Mouse (Mus musculus): ENCODE data around the gene LTO1.

Gene LTO1

DNA sequence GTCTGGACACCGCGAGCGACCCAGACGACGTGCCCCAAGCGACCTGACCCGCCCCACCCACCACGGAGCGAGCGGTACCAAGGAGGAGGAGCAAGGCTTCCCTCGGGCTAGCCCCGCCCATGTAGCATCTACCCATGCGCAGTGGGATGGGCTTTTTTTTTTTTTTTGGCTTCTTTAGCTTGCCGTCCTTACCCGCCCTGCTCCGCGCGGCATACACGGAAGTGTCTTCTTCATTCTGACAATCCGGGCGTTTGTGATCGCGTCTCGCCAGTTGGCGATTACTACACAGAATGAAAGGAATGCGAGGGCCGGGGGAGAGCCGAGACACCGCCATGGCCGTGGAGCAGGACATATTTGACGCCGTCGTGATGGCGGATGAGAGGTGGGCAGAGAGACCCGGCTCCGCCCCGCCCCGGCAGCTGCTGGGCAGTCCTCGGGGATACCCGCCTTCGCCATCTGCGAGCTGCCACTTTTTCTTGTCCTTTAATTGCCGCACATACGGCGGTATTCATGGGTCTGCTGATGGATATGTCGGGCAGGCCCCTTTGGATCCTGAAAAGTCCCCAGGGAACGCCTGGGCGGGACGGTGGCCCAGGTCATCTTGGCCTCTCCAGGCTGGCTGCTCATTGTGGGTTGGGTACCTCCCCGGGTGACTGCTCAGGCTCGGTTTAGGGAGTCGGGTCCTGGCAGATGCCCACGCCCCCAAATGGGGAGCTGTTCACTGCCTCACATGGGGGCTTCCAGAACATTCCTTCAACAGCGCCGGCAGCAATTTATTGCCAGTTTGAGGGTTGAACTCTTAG, at the start of gene LTO1:
LTO1 (plus strand) TSS at position 153 of the 803 bp plus-strand sequence.
- in situ Hi-C loops (cut with MboI, MseI) = loop anchor here (25.0 kb wide), 1 partner anchor 1103 kb away; the partner anchor contains the start of genes Dhcr7 and Nadsyn1

DNA sequence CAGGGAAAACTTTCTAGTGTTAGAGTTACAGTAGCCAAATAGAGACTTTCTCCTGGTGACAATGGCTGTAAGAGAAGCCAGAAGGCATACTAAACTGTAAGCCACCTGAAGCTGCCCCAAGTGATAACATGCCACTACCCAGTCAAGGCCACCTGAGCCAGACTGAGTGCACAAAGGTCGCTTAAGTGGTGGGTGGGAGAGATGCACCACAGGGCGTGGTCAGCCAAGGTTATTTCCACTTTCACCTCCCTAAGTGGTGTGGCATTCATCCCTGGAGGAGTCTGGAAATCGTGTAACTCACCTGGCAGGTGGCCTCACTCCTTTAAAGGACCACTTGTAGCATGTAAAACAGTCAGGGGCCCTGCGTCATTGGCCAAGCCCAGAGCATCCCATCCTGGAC, 47.7 kb upstream of the LTO1 start:
- in situ Hi-C loops (cut with MboI, MseI) = no loop called here

DNA sequence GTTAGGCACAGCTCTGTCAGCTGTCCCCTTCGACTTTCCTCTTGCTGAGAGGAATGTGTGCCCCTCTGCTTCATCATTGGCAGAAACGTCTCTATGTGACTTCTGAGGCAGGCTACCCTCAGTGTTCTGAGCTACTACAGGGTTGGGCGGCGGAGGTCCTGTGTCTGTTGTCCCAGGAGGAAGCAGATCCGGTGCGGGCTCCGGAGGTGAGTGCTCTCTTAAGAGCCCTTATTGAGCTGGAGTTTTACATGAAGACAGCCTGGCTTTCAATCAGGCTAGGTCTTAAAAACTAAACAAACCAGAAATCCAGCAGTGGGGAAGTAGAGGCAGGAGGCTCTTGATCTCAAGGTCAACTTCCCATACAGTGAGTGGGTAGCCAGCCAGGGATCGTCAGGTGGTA, 47.3 kb upstream of the LTO1 start:
- in situ Hi-C loops (cut with MboI, MseI) = no loop called here

DNA sequence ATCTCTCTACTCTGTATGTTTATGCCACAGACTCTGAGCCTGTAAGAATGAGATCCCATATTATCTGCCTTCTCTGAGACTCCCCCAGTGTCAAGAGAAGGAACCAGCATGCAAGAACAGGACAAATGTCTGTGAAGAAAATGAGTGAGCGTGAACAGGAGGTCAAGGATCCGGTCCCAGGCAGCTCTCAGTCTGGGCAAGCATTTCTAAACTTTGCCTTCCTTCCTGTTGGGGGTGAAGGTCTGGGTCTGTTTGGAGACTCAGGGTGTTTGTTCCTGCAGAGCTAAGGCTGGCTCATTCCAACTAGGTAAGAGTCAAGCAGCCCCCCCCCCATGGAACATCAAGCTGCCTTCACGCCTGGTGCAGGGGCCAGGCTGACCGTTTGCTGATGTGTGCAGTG, 42.5 kb upstream of the LTO1 start:
- in situ Hi-C loops (cut with MboI, MseI) = no loop called here

DNA sequence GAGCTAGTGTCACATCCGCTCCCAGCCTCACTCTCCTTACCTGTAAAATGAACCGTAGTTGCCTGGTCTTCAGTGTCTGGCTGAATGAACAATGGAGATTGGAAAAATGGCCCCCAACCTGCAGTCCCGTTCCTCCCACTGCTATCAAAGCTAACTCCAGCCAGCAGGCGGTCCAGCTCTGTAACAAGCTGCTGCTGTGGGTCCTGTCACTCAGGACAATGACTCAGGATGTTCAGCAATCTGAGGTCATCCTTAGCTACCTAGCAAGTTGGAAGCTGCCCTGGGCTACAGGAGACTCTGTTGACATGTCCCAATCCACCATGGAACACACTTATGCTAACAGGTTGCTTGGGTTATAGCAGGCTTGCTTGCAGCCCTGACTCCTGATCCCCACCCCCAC, 41.7 kb upstream of the LTO1 start:
- in situ Hi-C loops (cut with MboI, MseI) = no loop called here

DNA sequence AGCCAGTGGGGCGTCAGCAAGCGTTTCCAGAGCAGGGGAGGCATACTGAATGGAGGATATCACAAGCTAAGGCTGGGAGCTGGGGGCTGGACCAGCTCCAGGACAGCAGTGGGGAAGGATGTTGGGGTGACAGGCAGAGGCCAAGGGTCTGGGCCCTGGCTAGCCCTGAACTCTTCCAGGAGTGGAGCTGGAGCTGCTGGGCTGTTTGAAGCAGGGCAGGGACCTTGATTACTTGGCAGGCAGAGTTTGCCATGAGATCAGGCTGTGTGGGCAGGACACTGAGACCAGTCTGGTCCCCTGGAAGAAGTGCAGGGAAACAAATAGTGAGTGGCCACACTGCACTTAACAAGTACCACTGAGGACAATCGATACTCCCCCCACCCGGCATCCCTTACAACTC, 40.7 kb upstream of the LTO1 start:
- in situ Hi-C loops (cut with MboI, MseI) = no loop called here

DNA sequence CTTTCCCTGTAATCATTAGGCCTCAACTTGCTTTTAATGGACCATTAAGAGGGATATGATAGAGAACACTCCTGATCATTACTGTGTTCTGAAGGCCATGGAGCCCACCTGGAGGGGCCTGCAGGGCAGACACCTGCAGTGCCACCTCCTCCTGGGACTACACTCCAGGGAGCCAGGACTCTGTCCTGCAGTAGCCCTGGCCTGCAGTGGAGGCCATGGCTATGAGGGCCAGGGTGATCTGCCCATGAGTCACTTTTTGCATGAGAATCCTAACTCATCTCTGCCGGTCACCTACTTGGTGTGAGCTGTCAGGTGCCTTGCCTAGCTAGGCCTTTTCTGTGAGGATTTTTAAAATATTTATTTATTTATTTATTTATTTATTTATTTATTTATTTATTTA, 36.5 kb upstream of the LTO1 start:
- in situ Hi-C loops (cut with MboI, MseI) = no loop called here

DNA sequence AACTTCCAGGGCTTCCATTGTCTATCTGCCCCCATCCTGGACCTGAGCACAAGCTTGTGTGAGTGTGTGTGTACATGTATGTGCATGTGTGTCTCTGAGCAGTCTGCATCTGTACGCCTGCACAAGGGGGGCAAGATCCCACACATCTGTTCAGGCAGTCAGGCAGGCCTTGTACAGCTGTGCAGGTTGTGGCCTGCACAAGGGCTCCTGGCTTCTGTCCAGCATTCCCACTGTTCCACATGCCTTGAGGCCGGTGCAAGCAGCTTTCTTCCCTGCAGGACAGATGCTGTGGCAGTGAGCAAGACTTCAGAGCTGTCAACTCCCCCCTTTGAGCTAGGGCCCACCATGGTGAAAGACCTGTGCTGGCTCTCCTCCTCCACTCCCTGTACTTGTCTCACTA, 31.8 kb upstream of the LTO1 start:
- in situ Hi-C loops (cut with MboI, MseI) = no loop called here

DNA sequence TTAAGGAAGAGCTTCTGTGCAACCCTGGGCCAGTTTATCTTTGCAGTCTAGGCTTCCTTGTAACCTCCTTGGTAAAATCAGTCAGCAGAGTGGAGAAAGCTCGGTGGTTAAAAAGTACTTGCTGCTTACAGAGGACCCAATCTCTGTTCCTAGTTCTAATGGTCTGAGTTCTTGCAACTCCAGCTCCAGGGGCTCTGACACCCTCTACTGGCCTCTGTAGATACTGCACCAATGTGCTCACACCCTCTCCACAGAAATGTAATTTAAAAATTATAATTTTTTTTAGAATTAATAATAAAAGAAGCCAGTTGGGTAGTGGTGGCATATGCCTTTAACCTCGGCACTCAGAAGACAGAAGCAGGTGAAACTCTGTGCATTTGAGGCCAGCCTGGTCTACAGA, 27.2 kb upstream of the LTO1 start:
- in situ Hi-C loops (cut with MboI, MseI) = no loop called here

DNA sequence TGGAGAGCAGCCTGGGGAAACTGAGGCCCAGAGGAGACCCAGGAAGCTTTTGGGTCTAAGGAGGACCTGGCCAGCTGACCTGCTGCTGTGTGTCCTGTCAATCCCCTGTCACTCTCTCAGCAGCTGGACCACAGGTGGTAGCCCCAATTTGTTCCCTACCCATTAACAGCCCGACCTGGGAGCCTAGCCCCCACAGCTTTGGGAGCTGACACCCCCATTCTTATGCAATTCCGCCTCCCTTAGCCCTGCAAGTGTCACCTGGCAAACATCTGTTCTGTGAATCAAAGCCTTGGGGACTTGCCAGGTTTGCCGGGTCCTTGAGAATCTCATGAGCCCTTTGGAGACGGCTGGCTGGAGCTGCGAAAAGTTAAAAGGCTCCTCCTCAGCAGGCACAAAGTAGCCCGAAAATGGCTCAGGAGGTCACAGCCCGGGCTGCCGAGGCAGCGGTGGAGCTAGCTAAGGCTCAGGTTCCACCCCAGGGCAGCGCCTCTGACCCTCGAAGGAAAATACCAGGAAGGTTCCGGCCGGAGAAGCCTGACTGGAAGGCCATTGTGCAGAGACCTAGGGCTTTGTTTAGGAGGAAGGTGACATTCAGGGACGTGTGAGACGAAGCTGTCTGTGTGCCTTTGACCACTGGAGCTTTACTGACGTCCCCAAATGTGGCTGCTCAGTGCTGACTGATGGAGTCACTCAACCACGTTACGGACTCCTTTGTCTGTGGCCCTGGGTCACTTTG, 26.2 kb upstream of the LTO1 start:
- in situ Hi-C loops (cut with MboI, MseI) = no loop called here

DNA sequence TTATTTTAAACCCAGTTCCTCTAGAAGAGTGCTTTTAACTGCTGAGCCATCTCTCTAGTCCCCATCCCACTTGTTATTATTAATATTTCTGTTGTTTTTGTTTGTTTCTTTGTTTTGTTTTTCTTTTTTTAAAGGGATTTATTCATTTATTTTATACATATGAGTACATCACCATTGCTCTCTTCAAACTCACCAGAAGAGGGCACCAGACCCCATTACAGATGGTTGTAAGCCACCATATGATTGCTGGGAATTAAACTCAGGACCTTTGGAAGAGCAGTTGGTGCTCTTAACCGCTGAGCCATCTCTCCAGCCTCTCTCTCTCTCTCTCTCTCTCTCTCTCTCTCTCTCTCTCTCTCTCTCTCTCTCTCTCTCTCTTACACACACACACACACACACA, 24.2 kb upstream of the LTO1 start:
- in situ Hi-C loops (cut with MboI, MseI) = loop anchor here (5.0 kb wide), 2 partner anchors 38 to 298 kb away; no protein-coding TSS in a partner anchor

DNA sequence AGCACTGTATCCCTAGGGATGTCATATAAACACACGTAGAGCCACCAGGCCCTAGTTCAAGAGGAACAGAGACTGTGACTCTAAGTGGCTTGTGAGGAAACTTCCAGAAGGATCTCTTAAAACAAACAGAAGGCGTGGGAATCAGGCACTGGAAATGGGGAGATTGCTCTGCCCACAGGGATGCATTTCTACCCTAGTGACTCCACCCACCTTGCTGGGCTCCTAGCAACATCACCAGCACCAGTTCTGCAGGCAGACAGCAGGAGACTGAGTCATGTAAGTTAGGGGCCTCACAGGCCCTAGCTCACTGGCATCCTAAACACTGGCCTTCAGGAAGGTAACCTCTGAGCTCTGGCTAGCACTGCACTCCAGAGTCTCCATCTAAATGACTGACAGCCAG, 23.0 kb upstream of the LTO1 start:
- in situ Hi-C loops (cut with MboI, MseI) = loop anchor here (5.0 kb wide), 2 partner anchors 40 to 300 kb away; no protein-coding TSS in a partner anchor

DNA sequence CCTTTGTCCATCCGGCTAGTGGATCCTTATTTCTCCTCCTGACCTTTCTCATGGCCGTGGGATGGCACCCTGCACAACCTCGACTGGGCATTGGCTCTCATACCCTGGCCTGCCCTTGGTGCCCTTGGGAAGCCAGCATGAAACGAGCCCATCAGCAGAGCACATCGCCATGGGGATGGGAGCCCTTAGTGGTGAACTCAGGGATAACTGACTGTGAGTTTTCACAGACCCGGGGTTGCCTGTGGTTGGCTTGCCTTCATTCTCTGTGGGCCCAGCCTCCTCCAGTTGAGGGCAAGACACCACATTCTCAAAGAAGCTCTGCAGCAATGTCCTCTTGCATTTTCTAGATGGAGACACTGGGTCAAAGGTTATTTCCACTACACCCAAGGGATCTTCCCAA, 22.6 kb upstream of the LTO1 start:
- in situ Hi-C loops (cut with MboI, MseI) = loop anchor here (5.0 kb wide), 2 partner anchors 40 to 300 kb away; no protein-coding TSS in a partner anchor

DNA sequence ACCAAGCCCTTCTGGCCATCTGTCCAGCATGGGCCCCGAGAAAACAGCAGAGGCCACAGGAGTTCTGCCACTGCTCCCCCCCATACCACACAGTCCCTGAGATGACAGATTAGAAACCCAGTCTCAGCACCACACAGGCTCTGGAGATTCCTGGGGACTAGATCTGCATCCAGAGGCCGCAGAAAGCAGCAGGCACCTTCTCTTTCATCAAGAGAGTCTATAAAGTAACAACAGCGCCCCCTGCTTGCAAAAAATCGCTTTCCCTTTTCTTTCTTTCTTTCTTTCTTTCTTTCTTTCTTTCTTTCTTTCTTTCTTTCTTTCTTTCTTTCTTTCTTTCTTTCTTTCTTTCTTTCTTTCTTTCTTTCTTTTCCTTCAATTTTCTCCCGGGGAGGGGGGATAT, 20.7 kb upstream of the LTO1 start:
- in situ Hi-C loops (cut with MboI, MseI) = loop anchor here (5.0 kb wide), 2 partner anchors 42 to 302 kb away; no protein-coding TSS in a partner anchor

DNA sequence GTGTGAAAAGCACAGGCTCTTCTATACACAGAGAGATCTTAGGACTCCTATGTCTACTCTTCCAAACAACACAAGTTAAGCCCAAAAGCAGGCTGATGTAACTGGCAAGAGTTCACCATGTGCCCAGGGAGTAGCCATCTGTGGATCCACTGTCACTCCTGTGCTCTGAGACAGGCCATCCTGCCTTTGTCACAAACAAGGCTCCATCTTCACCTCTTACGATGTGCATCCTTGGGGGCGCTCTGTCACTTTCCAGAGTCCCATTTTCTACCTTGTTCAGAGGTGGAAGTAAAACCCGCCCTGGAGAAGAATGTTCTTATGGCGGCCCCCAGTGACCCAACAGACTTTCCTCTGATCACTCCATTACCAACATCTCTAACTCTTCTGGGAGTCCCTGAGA, 20.2 kb upstream of the LTO1 start:
- in situ Hi-C loops (cut with MboI, MseI) = loop anchor here (5.0 kb wide), 2 partner anchors 42 to 302 kb away; no protein-coding TSS in a partner anchor

DNA sequence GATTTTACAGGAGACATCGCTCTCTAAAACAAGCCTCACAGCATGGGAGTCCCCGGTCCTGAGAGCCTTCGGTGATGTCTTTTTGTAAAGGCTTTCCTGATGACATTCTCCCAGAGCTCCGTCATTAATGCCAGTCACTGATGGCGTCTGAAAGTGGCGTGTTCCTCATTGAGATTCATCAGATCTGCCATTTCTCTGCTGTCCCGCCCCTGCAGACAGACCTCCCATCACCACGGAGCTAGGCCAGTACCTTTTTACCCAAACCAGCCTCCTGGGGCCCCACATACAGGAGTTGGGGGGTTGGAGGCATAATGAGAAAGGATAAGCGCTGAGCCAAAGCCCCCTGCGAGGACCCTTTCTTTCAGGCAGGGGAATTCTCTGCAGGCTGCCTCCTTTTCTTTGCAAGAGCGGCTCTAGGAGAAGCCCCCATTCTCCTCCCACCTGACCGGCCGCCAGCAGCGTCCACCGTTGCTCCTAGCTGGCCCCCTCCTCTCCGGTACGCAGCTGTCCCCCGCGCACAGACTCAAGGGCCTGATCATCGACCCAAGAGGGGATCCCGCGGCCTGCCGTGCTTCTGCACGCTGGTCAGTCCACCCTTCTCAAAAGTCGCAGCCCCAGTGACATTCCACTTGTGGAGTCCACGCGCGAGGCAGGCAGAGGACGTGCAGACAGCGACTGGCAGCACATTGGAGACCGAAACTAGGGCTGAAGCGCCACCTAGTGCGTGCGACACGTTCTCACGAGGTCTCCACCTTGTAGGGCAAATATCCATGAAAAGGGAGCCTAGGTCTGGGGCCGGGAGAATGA, 19.4 kb upstream of the LTO1 start:
- in situ Hi-C loops (cut with MboI, MseI) = no loop called here

DNA sequence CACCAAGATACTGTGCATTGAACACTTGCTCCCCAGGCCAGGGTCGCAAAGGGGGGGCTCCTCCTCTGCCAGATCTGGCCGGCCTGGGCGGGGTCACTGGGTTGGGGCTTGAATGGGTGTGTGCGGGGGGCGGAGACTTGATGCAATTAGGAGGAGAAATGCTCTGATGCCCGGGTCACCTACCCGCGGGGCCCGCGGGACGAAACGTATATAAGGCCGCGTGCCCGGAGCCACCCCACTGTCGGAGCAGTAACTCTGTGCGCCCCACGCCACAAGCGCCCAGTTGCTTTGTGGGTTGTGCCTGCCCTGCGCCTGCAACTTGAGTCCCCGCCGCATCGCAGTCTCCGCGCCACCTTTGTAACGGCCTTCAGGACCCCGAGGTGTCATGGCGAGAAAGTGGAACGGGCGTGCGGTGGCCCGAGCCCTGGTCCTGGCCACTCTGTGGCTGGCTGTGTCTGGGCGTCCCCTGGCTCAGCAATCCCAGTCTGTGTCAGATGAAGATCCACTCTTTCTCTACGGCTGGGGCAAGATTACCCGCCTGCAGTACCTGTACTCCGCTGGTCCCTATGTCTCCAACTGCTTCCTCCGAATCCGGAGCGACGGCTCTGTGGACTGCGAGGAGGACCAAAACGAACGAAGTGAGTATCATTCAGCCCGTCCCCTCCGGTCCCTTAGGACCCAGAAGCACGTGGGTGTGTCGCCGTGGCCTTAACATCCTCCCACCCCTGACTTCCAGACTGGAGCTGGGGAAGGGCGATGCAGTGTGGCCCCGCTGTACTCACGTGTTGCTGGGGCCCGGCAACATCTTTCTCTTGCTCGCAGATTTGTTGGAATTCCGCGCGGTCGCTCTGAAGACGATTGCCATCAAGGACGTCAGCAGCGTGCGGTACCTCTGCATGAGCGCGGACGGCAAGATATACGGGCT, 18.3 kb upstream of the LTO1 start, which contains the start of gene Fgf15:
Fgf15 (plus strand) TSS at position 238 of the 925 bp plus-strand sequence.
- in situ Hi-C loops (cut with MboI, MseI) = no loop called here

DNA sequence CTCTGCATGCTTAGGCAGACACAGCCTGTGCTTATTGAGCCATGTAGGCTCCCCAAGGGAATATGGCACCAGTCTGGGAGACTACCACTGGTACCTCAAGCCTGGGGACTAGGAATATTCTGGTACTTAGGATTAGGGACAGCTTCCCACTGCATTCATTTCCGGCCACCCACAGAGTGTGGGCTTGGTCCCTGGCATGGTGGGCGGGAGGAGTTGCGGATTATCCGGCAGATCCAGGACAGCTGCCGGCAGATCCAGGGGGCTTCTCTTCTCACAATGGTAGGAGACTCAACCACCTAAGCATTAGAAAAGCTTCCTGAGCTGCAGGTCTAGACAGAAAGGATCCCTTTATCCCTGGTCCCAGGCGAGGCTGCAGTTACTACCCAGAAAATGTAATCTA, 16.4 kb upstream of the LTO1 start:
- in situ Hi-C loops (cut with MboI, MseI) = no loop called here

DNA sequence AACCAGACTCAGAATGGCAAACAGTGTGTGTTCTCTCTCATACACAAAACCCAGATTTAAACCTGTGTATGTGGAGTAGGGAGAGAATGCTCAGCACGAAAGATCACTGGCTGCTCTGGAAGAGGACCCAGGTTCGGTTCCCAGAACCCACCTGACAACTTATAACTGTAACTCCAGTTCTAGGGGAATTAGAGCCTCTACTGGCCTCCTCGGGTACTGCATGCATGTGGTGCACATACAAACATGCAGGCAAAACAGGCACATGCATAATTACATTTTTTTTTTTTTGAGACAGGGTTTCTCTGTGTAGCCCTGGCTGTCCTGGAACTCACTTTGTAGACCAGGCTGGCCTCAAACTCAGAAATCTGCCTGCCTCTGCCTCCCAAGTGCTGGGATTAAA, 9.4 kb upstream of the LTO1 start:
- in situ Hi-C loops (cut with MboI, MseI) = loop anchor here (25.0 kb wide), 1 partner anchor 1093 kb away; the partner anchor contains the start of genes Dhcr7 and Nadsyn1

DNA sequence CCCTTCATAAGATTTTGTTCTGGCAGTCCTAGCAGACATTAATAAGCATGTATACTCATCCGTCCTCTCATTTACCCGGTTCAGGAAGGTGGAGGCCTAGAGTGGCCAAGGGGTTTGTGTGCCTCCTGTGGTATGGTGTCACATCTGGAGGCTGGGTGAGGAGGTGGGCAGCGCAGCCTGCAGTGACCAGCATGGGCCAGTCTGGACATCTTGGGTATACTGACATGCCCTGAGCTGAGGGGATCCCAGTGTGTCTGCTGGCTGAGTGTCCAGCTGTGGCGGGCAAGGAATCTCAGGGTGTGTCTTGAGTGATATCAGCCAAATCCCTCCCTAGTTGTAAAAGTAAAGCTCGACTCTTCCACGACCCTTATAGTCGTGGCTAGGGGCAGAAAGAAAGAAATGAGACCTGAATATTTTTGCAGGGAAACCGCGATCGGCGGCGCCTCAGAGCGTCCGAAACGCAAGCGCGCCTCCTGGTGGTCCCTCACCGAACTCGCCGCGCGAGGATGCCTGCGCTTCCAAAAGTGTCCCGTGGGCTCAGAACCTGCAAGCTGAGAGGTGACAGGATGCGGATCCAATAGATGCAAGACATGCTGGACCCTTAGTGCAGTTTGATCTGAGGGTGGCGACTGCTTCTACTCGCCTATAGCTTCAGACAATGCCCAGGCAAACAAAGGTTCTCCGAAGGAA, 8.0 kb upstream of the LTO1 start:
- in situ Hi-C loops (cut with MboI, MseI) = loop anchor here (25.0 kb wide), 1 partner anchor 1095 kb away; the partner anchor contains the start of genes Dhcr7 and Nadsyn1
